Mouse (Mus musculus) layer of hippocampus, adult 18-20 months (tissue): Measurements from ENCODE around the gene Apbb1ip. TPM values are rescaled to one million over a fixed set of nuclear protein-coding genes. Genes with fewer than 3 reads are reported as not detected.

Experiments used
- DNase-seq, 2 experiments: peaks; one replicate each; pipeline ENCODE4 v3.0.0; 2022; ENCODE audit warnings: low spot score in 2 of 2
- total RNA-seq, 2 experiments: library from RNA; stranded (reverse); gene quantifications; 2 replicates each; pipeline ENCODE4 v1.2.3; 2021

Apbb1ip gene
- total RNA-seq, 2 experiments from 2014 or later = 5.1 to 6.2 TPM

DNA sequence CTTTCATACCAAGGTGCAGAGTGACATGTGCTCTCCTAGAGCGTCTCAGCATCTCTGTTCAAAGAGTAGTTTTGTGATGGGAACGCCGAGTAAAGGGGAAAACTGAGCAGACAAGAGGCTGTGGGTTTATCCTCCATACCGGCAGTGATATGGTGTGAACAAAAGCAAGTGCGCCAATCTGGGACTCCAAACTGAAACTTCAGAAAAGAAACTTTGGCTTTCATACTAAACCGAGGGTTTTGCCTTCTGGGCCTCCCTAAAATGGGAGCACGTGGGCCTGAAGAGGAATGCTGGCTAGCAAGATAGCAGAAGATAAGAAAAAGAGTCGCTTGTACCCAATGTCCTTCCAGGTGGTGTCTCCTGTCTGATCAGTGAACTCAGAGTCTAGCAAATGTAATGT lies 1.3 kb downstream of the Apbb1ip start:
- no peak for DNase-seq

DNA sequence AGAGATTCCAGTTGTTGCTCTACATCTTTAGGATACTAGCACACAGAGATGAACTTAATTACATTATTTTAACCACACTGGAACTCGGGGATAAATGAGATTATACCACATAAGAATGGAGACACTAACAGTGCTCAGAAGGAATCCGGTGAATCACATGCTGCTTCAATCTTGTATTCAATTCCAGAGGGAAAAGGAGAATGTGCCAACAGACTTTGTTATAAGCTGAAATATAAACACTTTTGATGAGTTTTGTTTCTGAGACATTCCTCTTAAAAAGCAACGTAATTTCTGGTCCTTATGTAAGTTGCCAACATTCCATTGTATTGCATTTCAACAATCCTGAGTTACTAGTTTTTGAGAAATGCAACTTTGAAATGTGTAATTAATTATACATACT lies 1.8 kb downstream of the Apbb1ip start:
- no peak for DNase-seq

DNA sequence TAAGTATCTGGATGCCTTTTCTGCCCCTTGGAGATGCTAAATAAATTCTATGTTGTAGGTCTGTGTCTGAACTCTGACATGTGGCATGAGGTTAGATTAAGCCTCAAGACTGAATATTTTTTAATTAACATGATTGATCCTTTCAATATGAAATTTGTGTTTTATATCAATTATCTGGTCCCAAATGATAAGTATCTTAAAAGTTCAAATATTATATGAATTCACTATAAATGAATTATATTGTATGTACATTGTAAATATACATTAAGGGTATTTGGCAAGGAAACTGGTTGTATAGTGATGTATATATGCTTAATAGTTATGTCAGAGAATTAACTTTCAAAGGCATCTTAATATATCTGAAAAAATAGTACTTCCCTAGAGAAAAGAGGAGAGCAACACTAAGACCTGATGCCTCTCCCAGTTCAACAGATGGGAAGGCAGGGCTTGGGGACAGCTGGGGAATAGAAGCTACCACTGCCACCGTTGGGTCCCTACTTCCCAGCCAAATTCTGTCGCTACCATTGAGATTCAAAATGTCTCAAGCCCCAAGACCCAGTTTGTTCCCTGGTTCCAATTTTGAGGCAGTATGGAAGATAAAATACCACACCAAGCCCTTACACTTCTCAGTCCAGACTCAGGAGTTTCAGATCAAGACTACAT lies 2.8 kb downstream of the Apbb1ip start:
- DNase-seq = no peak

DNA sequence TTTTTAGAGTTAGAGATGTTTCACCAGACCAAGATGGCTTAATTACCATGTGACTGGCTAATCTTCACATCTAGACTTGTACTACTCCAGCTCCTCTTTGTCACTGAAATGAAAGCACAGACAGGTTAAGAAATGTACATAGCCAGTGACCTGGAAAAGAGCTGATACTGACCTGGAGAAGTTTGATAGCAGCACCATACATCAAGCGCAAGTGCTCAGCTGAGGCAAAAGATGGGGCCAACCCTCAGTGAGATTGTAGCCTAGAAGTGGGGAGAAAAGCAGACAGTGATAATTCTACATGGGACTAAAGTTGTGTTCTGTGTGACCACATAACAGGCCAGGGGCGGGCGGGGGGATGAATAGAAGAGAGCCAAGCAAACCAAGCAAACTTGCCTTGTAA lies 3.9 kb downstream of the Apbb1ip start:
- no peak for DNase-seq

DNA sequence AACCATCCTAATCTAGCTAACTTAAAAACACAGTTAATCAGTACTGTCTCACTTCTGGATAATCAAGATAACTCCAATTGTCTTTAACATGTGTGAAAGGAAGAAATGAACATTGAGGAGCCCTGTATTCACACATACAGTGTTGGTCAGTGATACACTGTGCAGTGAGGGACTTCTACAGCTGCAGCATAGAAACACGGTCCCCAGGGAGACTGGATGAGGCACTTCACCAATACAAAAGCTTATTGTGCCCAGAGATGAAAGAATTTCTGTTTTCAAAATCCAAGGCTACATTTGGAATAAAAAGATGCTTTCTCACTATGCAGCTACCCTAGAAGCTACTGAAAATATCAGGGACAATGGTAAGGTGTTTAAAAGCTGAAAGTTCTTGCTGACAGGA lies 7.0 kb downstream of the Apbb1ip start:
- DNase-seq = no peak

DNA sequence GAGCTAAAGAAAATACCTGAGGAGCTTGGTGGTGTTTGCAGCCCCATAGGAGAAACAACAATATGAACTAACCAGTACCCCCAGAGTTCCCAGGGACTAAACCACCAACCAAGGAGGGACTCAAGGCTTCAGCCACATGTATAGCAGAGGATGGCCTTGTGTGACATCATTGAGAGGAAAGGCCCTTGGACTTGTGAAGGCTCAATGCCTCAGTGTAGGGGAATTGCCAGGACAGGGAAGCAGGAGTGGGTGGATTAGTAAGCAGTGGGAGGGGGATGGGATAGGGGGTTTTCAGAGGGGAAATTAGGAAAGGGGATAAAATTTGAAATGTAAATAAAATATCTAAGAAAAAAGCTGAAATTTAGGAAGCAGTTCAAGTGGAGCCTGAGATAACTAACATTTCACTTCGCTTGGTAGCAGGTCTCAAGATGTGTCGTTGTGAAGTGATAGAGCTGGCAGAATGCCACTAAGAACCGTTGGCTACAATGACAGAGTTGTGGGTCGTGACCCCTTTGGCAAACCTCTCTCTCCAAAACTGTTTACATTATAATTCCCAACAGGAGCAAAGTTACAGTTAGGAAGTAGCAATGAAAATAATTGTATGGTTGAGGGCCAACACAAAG lies 7.6 kb downstream of the Apbb1ip start:
- no peak for DNase-seq

DNA sequence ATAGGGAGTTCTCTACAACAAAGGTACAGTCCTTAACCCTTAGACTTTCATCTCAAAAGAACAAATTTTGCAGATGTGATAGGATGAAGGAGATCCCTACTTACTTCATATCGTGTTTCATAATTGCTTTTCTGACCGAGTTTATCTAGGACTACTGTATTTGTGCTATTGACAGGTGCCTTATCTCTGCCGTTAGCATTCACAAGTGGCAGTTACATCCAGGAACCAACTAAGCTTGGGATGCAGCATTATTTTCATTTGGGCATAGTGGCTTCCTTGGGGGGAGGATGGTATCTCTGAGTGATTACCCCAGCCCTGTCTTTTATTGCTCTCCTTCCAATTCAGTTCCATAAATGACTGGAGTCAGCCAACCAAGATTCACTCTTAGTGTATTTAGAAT lies 8.2 kb downstream of the Apbb1ip start:
- DNase-seq = no peak

DNA sequence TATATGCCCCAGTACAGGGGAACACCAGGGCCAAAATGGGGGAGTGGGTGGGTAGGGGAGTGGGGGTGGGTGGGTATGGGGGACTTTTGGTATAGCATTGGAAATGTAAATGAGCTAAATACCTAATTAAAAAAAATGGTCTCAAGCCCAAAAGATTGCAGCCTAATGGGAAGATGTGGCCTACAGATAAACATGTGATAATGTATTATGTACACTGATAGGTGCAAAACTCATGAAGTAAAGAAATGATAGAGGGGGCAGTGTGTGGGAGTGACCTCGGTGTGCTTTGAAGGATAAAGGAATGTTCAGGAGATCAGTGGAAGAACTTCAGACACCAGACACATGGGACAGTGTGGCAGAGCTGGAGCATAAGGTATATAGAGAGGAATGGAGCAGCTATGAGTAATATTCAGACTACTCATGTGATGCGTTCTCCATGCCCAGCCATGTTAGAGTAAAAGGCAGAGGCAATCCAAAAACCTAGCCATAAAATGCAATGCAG lies 9.3 kb downstream of the Apbb1ip start:
- no peak for DNase-seq

DNA sequence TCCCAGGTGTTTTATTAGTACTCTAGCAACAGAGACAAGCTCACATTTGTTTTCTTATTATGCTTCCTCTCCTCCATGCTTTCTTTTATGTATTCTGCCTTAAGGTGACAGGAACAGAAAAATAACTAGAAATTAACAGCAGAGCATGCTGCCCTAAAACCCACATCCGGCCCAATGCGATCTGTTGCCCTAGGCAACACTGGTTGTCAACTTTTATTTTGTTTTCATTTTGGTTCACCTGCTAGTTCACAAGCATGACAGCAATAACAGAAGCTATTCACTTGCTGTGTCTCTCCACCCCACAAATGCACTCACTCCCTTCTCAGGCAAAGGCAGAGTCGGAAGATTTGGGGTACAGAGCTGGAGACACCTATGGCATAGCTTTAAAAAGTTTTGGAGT lies 10.3 kb downstream of the Apbb1ip start:
- no peak for DNase-seq

DNA sequence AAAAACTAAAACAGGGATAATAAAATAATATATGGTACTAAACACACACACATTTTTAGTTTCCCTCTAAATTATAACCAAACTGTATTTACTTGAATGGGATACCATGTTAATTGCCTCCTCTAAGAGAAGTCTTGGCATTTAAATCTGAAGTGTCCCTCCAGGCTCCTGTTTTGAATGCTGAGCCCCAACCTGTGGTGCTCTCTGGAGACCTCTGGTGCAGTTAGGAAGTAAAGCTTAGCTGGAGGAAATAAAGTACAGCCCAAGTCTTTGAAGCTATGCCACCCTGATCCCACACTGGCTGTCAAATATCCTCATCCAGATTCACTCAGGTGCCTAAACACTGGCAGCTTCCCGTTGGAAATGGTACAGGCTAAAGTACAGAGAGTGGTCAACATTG lies 10.9 kb downstream of the Apbb1ip start:
- no peak for DNase-seq

DNA sequence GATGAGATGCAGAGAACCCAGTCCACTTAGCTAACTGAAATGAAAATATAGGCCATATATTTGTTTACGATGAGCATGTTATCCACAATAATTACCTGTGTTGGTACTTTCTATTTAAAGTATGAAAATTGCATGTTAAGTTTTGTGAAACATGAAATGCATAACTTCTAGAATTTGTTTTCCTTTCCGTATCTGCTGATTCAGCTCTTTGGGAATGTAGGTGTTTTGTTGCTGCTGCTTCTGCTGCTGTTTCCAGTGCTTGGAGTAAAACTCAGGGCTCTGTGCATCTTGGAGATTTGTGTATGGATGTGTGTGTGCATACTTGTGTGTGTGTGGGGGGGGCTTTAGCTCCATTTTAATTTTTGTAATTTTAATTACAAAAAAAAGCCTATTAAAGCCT lies 14.8 kb downstream of the Apbb1ip start:
- no peak for DNase-seq

DNA sequence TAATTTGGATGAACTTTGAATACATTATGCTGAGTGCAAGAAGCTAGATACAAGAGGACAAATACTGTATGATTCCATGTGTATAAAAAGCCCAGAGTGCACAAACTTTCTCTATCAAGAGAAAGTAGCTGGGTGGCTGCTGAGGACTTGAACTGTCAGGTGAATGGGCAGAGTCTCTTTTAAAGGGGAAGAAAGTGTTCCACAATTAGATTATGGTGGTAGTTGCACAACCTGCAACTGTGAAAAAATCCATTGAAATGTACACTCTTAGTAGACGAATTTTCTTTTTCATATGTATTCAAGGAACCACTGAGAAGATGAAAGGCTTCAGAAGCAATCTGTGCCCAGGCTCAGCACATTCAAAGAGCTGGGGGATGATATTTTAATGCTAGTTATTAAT lies 15.7 kb downstream of the Apbb1ip start:
- DNase-seq = no peak

DNA sequence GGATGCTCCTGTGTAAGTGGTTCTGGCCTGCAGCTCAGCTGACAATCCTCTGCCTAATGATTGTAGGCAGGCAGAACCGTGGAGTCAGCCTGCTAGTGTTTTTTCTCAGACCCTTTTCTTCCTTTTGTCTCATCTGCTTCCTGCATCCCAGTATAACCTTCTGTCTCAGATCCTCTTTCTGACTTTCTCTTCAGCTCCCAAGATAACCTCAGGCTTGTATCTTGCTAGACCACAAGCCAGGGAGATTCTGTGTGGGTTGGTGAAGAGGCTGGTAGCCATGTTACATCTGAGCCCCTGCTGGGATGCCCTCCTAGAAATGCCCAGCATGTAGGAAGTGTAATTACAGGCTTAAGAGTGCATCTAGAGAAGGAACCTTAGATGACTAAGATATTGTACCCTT lies 16.5 kb downstream of the Apbb1ip start:
- no peak for DNase-seq

DNA sequence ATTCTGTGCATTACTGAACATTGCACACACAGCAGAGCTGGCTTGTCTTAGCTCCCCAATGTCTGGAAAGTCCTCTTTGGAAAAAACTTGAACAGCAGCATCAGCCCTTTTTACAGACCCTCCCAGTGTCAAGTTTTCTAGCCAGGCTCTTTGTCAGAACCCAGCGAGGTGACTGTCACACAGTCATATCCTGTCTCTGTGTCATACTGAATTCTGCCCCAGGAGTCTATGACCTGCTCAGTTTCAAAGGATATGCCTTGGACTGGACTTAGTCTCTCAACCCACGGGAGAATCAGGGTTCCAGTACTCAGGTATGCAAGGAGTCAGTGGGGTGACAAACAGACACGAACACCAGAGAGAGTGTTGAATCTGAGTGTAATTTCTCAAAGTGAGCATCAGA lies 21.2 kb downstream of the Apbb1ip start:
- no peak for DNase-seq

DNA sequence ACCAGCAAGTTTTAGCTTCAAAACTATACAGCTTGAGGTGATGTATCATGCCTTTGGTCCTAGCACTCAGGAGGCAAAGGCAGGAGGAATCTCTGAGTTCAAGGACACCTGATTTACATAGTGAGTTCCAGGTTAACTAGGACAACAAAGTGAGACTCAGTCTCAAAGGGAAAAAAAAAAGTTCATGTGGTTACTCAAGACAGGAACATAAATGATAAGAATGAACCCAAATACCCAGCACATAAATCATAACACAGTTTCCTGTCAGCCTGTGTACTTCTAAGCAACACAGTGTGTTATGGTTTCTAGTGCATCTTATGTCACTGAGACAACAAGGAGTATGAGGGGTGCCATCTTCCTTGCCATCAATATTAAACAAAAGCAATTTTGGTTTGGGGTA lies 22.6 kb downstream of the Apbb1ip start:
- no peak for DNase-seq

DNA sequence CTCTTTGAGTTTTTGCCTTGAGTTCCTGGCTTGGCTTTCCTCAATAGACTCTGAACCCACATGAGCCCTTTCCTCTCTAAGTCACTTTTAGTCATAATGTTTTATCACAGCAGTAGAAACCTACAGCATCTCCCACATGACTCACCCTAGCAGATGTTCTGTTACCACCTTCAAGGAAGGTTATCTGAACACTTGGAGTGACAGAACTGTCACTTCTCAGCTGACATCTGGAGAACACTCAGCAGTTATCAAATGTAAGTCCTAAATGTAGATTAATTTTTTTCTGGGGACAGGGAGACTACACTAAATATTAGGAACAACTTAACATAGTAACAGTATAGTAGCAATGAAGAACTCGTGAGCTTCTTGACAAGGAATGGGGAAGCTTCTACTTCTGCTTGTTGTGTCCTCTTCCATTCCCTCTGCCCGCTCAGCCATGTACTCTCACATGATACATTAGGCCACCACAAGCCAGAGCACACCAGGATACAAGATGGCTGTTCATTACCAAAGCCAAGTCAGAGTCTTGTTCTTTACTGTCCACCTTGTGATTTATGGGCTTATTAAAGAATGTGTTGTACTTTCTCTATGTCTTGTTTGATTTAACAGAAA lies 25.6 kb downstream of the Apbb1ip start:
- no peak for DNase-seq

DNA sequence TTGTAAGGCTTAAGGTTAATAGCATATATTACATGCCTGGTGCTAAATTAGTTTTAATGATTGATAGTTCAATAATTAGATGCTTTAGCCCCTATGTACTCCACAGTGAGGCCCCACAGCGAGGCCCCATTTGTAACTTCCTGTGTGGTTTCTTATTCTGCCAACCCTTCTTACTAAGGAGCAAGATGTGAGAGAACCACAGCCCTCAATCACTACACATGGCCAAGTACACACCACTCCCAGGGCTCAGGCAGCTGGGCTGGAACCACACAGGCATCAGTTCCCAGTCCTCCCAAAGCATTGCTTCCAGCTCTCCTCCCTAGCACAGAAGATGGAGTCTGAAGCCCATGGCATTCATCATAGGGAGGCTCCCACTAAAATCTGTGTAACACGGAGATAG lies 31.7 kb downstream of the Apbb1ip start:
- no peak for DNase-seq

DNA sequence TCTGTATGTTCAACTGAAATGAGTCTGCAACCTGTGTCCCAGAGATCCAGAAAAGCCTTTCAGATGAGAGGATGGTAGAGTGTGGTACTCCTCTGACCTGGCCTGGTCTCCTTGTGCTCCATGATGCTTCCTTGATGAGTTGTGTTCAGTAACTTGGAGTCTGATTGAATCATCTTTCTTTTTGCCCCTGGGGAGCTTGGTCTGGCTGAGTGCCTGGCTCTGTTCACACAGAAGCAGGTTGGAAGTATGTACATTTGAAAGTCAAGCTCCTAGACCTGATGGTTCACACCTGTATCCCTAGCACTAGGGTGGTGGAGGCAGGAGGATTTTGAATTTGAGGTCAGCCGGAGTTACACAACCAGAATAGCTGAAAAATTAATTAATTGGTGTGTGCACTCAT lies 32.7 kb downstream of the Apbb1ip start:
- DNase-seq = no peak

DNA sequence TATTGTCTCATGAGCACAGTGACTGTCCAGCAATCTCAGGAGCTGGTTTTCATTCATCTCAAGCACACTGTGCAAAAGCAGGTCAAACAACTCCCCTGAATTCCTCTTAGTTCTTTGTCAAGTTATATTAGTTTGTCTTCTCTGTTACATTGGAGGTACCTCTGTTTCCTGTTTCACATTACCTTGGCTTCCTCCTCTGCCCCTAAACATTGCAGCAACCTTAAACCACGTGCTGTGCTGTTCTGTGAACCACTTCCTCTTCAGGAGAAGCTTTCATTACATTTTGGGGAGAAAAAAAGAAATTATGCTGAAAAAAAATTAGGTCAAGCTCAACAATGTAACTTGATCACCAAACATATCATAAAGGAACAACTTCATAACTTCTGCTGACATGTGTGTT lies 33.4 kb downstream of the Apbb1ip start:
- no peak for DNase-seq

DNA sequence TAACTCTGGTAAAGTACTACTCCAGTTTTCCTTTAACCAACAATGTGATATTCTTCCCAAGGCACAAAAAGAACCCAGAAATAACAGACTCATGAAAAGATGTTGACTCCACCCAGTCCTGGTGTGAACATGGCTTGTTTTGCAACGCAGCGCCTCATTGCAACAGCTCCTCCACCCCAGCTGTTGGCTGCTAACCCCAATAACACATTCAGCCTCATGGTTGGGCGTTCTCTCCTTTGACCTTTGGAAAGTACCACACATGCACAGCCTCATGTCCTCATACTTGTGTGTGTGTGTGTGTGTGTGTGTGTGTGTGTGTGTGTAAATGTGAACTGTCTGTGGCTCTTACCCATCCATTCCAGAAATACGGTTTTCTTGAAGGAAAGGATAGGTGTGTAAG lies 37.0 kb downstream of the Apbb1ip start:
- no peak for DNase-seq

DNA sequence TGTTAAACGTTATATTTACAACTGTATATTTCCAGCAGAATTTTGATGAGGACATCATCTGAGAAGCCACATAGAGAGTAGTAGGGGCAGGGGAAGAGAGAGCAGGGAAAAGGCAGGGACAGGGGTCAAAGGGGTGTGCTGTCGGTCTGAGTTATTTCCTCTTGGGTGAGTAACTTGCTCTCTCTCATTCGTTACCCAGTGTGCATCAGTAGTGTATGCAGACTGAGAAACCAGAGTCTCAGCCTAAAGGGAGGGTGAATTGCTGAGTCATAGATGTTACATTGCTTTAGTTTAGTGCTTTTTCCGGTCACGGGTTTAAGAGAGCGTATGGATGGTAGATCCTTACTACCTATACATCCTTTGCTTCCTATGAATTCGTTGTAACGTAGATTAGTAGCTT lies 37.6 kb downstream of the Apbb1ip start:
- DNase-seq = no peak

DNA sequence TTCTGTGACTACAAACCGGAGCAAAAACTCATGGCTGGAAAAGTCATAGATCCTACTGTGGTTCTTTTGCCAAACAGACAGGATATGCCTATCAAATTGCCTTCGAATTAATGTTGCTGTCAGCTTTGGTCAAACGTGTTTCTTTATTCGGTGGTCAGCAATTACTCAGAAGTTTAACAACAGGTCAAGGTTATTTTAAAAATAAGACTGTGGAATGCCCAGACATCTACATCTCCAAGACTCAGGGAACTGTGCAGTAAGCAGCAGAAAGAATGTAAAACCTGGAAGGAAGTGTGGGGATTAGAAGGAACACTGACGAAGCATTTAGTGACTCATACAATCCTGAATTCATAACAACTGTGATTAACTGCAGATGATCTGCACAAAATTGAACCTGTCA lies 40.0 kb downstream of the Apbb1ip start:
- DNase-seq = no peak

DNA sequence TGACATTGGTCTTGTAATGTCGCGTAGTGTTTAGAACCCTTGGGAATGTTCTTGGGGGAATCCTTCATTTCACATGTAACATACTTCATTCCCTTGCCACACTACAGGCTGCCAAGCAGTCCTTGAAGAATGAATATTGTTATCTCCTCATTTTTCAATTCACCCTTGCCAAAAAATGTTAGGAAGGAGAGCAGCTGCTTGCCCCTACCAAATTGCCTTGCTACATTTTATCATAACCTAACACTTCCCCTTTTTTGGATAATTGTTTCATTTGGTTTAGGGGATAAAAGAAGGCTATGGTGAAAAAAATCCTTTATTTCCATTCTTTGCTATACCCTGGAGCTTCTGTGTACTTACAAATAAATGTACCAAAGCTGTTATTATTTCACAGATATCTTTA lies 41.8 kb downstream of the Apbb1ip start:
- no peak for DNase-seq
